Mouse (Mus musculus) embryonic facial prominence, embryonic 15.5 days (tissue): ENCODE results near the gene Hoxa13. TPM values are rescaled to one million over a fixed set of nuclear protein-coding genes. Genes with fewer than 3 reads are reported as not detected.

Source experiments
- ATAC-seq: fragments of 200-750 bp; cut with Nextera tagmentation; 2 replicates; pipeline ENCODE4 v1.8.0; 2017; ENCODE audit warnings: low read depth, moderate TSS enrichment; ENCODE audit not compliant: insufficient number of reproducible peaks, low FRiP score, low TSS enrichment
- H3K27ac ChIP-seq: fragments of 300-500 bp; sonication (generic); replicated peaks from 2 replicates; pipeline ENCODE4 v1.5.1; 2015; ENCODE audit warnings: mild to moderate bottlenecking, inconsistent platforms
- H3K27me3 ChIP-seq: fragments of 300-500 bp; sonication (generic); 2 replicates; pipeline ENCODE4 v1.6.1; 2015; ENCODE audit warnings: inconsistent platforms
- H3K36me3 ChIP-seq: fragments of 300-500 bp; sonication (generic); 2 replicates; pipeline ENCODE4 v1.6.1; 2015; ENCODE audit warnings: mild to moderate bottlenecking, inconsistent platforms
- H3K4me1 ChIP-seq: fragments of 300-500 bp; sonication (generic); 2 replicates; pipeline ENCODE4 v1.6.1; 2015; ENCODE audit warnings: inconsistent platforms
- H3K4me2 ChIP-seq: fragments of 300-500 bp; sonication (generic); replicated peaks from 2 replicates; pipeline ENCODE4 v1.6.1; 2015; ENCODE audit warnings: mild to moderate bottlenecking, inconsistent platforms
- H3K4me3 ChIP-seq: fragments of 300-500 bp; sonication (generic); replicated peaks from 2 replicates; pipeline ENCODE4 v1.5.1; 2015; ENCODE audit warnings: mild to moderate bottlenecking, inconsistent platforms
- H3K9ac ChIP-seq: fragments of 300-500 bp; sonication (generic); 2 replicates; pipeline ENCODE4 v1.6.1; 2015; ENCODE audit warnings: inconsistent platforms
- H3K9me3 ChIP-seq: fragments of 300-500 bp; sonication (generic); replicated peaks from 2 replicates; pipeline ENCODE4 v1.6.1; 2016; ENCODE audit warnings: inconsistent platforms
- WGBS: fragments of 180-500 bp; shearing (Covaris S2); methylation state at CpG from one replicate; pipeline ENCODE4 v1.1.7; 2015; 5-methylcytosine and 5-hydroxymethylcytosine counted together
- polyA plus RNA-seq: library from polyadenylated mRNA; unstranded; fragments of >200 nt; fragmentation: Nextera tagmentation; extraction: Ambion mirVana; gene quantifications from 2 replicates; pipeline ENCODE4 v1.2.1, GENCODE M21; 2015

The Hoxa13 gene
- polyA plus RNA-seq, 1 experiment from 2014 or later, result 0.08 TPM

DNA sequence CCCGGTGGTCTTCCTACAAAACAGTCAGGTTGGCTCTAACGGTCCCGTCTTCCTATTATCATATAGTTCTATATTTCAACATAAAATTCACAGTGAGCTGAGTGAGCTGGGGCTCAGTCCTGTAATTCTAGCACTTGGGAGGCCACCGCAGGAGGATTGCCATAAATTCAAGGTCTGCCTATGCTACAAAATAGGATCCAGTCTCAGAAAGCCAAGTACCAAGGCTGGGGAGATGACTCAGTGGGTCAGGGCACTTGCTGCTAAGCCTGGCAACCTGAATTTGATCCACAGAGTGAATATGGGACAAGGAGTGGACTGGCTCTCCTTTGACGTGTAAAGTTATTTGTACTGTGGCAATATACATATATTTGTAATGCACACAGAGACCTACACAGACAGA is 23.2 kb upstream of the Hoxa13 start:
- Histone ChIP-seq H3K9me3 (no peaks in the 10 kb centered on the region), H3K4me3 (no peak overlapping the region), H3K9ac (no peak overlapping the region), H3K4me1 (no peaks in the 10 kb centered on the region), H3K36me3 (no peaks in the 10 kb centered on the region), H3K27me3 (peaks cover 42% of the 10 kb centered on the region), H3K27ac (no peak overlapping the region), H3K4me2 (no peak overlapping the region)
- ATAC-seq, result no peak
- 82% methylated on average over 5 of the region's 5 CpGs for WGBS

GRCm38 (mm10) chr6:52281084-52281483 is 20.4 kb upstream of the Hoxa13 start:
- H3K36me3 ChIP-seq, result no peaks in the 10 kb centered on the region
- H3K9ac ChIP-seq, result no peak overlapping the region
- no peaks in the 10 kb centered on the region for H3K9me3 ChIP-seq
- no peak overlapping the region for H3K4me2 ChIP-seq
- ATAC-seq, result no peak
- no peak overlapping the region for H3K4me3 ChIP-seq
- peaks cover 57% of the 10 kb centered on the region for H3K27me3 ChIP-seq
- no peaks in the 10 kb centered on the region for H3K4me1 ChIP-seq
- WGBS, result 55% methylated on average over 12 of the region's 12 CpGs
- no peak overlapping the region for H3K27ac ChIP-seq

DNA sequence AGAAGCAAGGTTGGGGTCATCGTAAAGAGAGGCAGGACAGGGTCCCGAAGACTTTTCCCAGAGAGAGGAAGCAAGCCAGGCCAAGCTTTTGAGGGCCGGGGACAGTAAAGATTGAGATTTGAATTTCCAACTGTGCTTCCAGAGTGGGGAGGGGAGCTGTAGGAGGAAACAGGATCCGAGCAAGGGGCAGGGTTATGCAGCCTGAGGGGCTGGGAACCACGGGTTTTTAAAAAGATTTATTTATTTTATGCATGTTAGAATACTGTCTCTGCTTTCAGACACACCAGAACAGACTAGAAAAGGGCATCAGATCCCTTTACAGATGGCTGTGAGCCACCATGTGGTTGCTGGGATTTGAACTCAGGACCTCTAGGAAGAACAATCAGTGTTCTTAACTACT is 16.2 kb upstream of the Hoxa13 start:
- Histone ChIP-seq H3K4me1 (0 out of 2 replicates have a peak, but pooled peaks cover 13% of the 10 kb centered on the region), H3K4me2 (no peak overlapping the region), H3K27me3 (peaks cover 81% of the 10 kb centered on the region), H3K9ac (no peak overlapping the region), H3K36me3 (no peaks in the 10 kb centered on the region), H3K27ac (no peak overlapping the region), H3K9me3 (no peaks in the 10 kb centered on the region), H3K4me3 (no peak overlapping the region)
- ATAC-seq, result no peak
- WGBS, result 5% methylated on average over 5 of the region's 5 CpGs

DNA sequence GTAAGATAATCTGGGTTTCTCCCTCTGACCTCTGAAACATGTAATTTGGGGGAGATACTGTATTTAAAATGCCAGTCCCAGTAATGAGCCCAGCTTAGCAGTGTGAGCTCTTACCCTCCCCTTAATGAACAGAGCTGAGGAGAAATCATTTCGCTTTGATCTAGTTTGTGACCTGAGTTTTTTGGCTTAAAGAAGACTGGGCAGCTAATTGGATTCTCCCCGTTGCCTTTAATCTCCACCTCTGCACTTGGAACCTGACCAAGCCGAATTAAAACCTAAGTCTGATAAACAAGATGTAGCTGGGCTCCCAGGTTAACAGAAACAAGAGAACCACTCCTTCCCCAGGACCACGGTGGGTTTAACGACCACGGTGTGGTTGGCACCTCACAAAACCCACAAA is 15.7 kb upstream of the Hoxa13 start:
- Histone ChIP-seq H3K27ac (no peak overlapping the region), H3K4me2 (no peak overlapping the region), H3K4me1 (0 out of 2 replicates have a peak, but pooled peaks cover 13% of the 10 kb centered on the region), H3K9me3 (no peaks in the 10 kb centered on the region), H3K9ac (no peak overlapping the region), H3K36me3 (no peaks in the 10 kb centered on the region), H3K4me3 (no peak overlapping the region), H3K27me3 (peaks cover 83% of the 10 kb centered on the region)
- WGBS, result 3% methylated on average over 6 of the region's 6 CpGs
- no peak for ATAC-seq

DNA sequence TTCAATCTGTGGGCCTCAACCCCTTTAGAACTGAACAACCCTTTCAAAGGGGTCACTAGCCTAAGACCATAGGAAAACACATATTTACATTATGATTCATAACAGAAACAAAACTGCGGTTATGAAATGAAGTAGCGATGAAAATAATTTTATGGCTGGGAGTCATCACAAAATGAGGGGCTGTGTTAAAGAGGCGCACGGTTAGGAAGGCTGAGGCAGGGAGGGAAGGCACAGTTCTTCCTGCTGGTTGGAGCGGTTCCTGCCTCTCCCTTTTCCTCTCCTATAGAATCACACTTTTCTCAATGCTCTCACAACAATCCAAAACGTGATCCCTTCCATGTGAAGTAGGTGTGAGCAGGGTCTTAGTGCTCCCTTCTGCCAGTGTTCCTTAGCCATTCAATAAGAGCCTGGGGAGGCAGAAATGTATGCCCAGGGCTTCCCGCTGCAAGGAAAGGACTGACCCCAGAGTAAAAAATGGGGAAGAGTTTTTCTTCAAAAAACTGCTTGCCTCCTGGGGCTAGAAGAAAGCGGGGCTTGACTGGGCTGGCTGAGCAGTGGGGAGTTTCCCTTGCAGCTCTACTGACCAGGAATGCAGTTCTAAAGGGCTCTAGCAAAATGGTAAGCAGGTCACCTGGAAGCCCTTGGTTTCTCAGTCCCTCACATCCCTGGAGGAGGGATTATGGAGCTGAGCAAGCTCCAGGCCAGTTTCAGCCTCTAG is 15.0 kb upstream of the Hoxa13 start:
- WGBS, result 5% methylated on average over 8 of the region's 8 CpGs
- no peak for ATAC-seq
- H3K27ac ChIP-seq, result no peak overlapping the region
- 0 out of 2 replicates have a peak, but pooled peaks cover 13% of the 10 kb centered on the region for H3K4me1 ChIP-seq
- peaks cover 85% of the 10 kb centered on the region for H3K27me3 ChIP-seq
- no peak overlapping the region for H3K4me2 ChIP-seq
- no peaks in the 10 kb centered on the region for H3K36me3 ChIP-seq
- H3K4me3 ChIP-seq, result no peak overlapping the region
- no peak overlapping the region for H3K9ac ChIP-seq
- H3K9me3 ChIP-seq, result no peaks in the 10 kb centered on the region

DNA sequence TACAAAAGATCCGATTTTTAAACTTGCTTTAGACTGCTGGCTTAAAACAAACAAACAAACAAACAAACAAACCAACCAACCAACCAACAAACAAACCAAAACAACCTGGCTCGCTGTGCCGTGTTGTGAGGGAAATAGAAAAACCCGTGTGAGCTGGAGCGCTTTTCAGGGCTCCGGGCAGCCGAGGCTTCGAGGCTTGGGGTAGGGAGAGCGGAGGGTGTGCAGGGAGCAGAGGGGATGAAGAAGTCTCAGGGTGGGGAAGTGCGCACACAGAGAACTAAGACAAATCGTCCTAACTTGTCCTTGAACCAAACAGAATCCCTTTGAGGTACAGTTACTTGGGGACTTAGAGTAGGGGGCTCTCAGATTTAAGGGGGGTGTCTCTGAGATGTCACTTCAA is 13.9 kb upstream of the Hoxa13 start:
- Histone ChIP-seq H3K4me1 (0 out of 2 replicates have a peak, but pooled peaks cover 13% of the 10 kb centered on the region), H3K27ac (no peak overlapping the region), H3K4me3 (no peak overlapping the region), H3K27me3 (peaks cover 92% of the 10 kb centered on the region), H3K9me3 (no peaks in the 10 kb centered on the region), H3K36me3 (no peaks in the 10 kb centered on the region), H3K9ac (no peak overlapping the region), H3K4me2 (no peak overlapping the region)
- no peak for ATAC-seq
- 4% methylated on average over 11 of the region's 11 CpGs for WGBS

GRCm38 (mm10) chr6:52273656-52274280 is 13.1 kb upstream of the Hoxa13 start:
- Histone ChIP-seq H3K9me3 (no peaks in the 10 kb centered on the region), H3K27ac (no peak overlapping the region), H3K27me3 (peaks cover 96% of the 10 kb centered on the region), H3K9ac (no peak overlapping the region), H3K4me3 (no peak overlapping the region), H3K36me3 (no peaks in the 10 kb centered on the region), H3K4me2 (no peak overlapping the region), H3K4me1 (0 out of 2 replicates have a peak, but pooled peaks cover 13% of the 10 kb centered on the region)
- 5% methylated on average over 22 of the region's 22 CpGs for WGBS
- no peak for ATAC-seq

GRCm38 (mm10) chr6:52272766-52273655 is 12.3 kb upstream of the Hoxa13 start:
- Histone ChIP-seq H3K4me3 (no peak overlapping the region), H3K9me3 (no peaks in the 10 kb centered on the region), H3K27ac (no peak overlapping the region), H3K4me1 (0 out of 2 replicates have a peak, but pooled peaks cover 13% of the 10 kb centered on the region), H3K4me2 (no peak overlapping the region), H3K27me3 (peaks cover 98% of the 10 kb centered on the region), H3K36me3 (no peaks in the 10 kb centered on the region), H3K9ac (no peak overlapping the region)
- ATAC-seq, result no peak
- WGBS, result 11% methylated on average over 22 of the region's 22 CpGs

- no peak for ATAC-seq
- no peaks in the 10 kb centered on the region for H3K9me3 ChIP-seq
- H3K4me3 ChIP-seq, result no peak overlapping the region
- H3K4me2 ChIP-seq, result no peak overlapping the region
- H3K4me1 ChIP-seq, result 0 out of 2 replicates have a peak, but pooled peaks cover 13% of the 10 kb centered on the region
- WGBS, result 7% methylated on average over 23 of the region's 23 CpGs
- peaks cover 96% of the 10 kb centered on the region for H3K27me3 ChIP-seq
- no peaks in the 10 kb centered on the region for H3K36me3 ChIP-seq
- no peak overlapping the region for H3K27ac ChIP-seq
- H3K9ac ChIP-seq, result no peak overlapping the region
Measured at GRCm38 (mm10) chr6:52270494-52271480, 10.1 kb upstream of the Hoxa13 start.

GRCm38 (mm10) chr6:52268756-52269155 is 8.1 kb upstream of the Hoxa13 start:
- Histone ChIP-seq H3K36me3 (no peaks in the 10 kb centered on the region), H3K4me2 (no peak overlapping the region), H3K9ac (no peak overlapping the region), H3K27ac (no peak overlapping the region), H3K27me3 (peaks cover 96% of the 10 kb centered on the region), H3K4me1 (0 out of 2 replicates have a peak, but pooled peaks cover 8% of the 10 kb centered on the region), H3K9me3 (no peaks in the 10 kb centered on the region), H3K4me3 (no peak overlapping the region)
- WGBS, result 4% methylated on average over 3 of the region's 3 CpGs
- no peak for ATAC-seq
